Mouse (Mus musculus): ENCODE measurements around the gene Gm8271.
"Not testable (repeated sequence)": the region's sequence is repeated elsewhere in the genome, so short reads cannot be mapped to it uniquely, and the experiment has no call there.

Gm8271 gene

DNA sequence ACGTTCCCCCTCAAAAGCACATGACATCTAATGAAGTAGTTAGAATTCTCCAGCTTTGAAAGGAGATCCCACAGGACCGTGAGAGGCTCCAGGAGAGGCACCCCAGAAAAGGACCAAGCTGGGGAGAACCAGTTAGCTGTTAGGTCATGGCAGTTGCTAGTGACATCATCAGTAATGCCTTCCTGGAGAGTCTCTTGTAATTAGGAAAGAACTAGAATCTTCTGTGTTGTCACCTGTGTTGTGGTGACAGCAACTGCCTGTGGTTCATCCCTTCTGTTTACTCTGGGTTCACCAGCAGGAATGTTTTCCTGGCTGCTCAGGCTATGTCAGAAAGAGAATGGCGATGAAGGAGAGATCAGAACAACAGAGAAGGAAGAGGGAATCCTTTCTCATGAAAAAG, at the start of gene Gm8271:
Gene Gm8271, plus strand, starts transcription at position 301 of the 400 bp plus-strand sequence.
- TF ChIP-seq GATA4 (IDR thresholded peaks at IDR 0.05; ENCODE audit: insufficient replicate concordance, low read length), result not testable (repeated sequence)

DNA sequence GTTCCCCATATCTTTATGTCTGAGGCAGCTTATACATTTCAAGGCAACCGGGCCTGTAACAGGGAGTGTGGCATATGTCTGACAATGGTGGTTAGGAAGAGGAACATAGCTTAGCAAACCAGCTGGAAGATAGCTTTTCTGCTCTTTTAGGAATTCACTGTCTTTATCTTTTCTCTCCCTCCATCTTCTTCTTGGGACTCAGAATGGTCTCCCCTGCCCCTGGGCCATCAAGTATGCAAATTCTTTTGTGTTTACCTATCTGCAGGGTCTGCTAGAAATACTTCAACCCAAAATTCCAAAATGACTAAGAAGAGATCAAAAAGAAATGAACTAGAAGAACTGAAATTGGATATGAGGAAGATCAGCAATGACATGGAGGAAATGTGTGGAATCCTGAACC, 21.4 kb upstream of the Gm8271 start, which contains the start of gene Gm3317:
Gene Gm3317, plus strand, starts transcription at position 301 of the 400 bp plus-strand sequence.
- not testable (repeated sequence) for TF ChIP-seq GATA4 (IDR thresholded peaks at IDR 0.05; ENCODE audit: insufficient replicate concordance, low read length)
